Mouse (Mus musculus) embryo, embryonic 11.5 days (tissue): ENCODE data around the gene Hoxc6.

Source experiments
- DNase-seq: peaks from one replicate; pipeline ENCODE4 v3.0.0-alpha.2; 2012; ENCODE audit warnings: low read depth, low spot score

Hoxc6 gene

GRCm38 (mm10) chr15:103038701-103039480 lies 40.8 kb downstream of the Hoxc6 start:
- DNase-seq = no peak

GRCm38 (mm10) chr15:103039609-103040008 lies 41.6 kb downstream of the Hoxc6 start:
- no peak for DNase-seq

GRCm38 (mm10) chr15:103040601-103041000 lies 42.5 kb downstream of the Hoxc6 start:
- DNase-seq = no peak

GRCm38 (mm10) chr15:103041613-103042012 lies 43.6 kb downstream of the Hoxc6 start:
- no peak for DNase-seq

- no peak for DNase-seq
Observed at GRCm38 (mm10) chr15:103042209-103042608, 44.2 kb downstream of the Hoxc6 start.

- no peak for DNase-seq
Observed at GRCm38 (mm10) chr15:103051670-103052069, 53.6 kb downstream of the Hoxc6 start.

GRCm38 (mm10) chr15:103053210-103053609 lies 55.2 kb downstream of the Hoxc6 start:
- DNase-seq = no peak

GRCm38 (mm10) chr15:103056396-103056795 lies 58.3 kb downstream of the Hoxc6 start:
- no peak for DNase-seq

- no peak for DNase-seq
Observed at GRCm38 (mm10) chr15:103058715-103059114, 60.7 kb downstream of the Hoxc6 start.

- no peak for DNase-seq
Observed at GRCm38 (mm10) chr15:103059393-103059992, 61.4 kb downstream of the Hoxc6 start.

- DNase-seq = no peak
Observed at GRCm38 (mm10) chr15:103060021-103060340, 61.9 kb downstream of the Hoxc6 start.

- no peak for DNase-seq
Observed at GRCm38 (mm10) chr15:103060341-103061130, 62.5 kb downstream of the Hoxc6 start.

- DNase-seq = peak; percentile 80
Observed at GRCm38 (mm10) chr15:103061131-103061825, 63.2 kb downstream of the Hoxc6 start.
